Mouse (Mus musculus): ENCODE data around the gene Crb3. TPM values are rescaled to one million over a fixed set of nuclear protein-coding genes. Genes with fewer than 3 reads are reported as not detected.

Crb3 gene
- total RNA-seq, 2 experiments from 2014 or later: not detected

- ATAC-seq (replicated peaks; ENCODE audit: low FRiP score, poor library complexity, severe bottlenecking): no peak
Observed at GRCm38 (mm10) chr17:57102276-57102675, 43.4 kb downstream of the Crb3 start.

GRCm38 (mm10) chr17:57104496-57104895 is 45.6 kb downstream of the Crb3 start:
- ATAC-seq (replicated peaks; ENCODE audit: low FRiP score, poor library complexity, severe bottlenecking): no peak

GRCm38 (mm10) chr17:57105181-57106034 is 46.5 kb downstream of the Crb3 start, which contains the start of gene Tnfsf9:
Tnfsf9 (plus strand) TSS chr17:57105325.
- ATAC-seq (replicated peaks; ENCODE audit: low FRiP score, poor library complexity, severe bottlenecking): no peak

GRCm38 (mm10) chr17:57106035-57106368 is 47.1 kb downstream of the Crb3 start:
- no peak for ATAC-seq (replicated peaks; ENCODE audit: low FRiP score, poor library complexity, severe bottlenecking)

GRCm38 (mm10) chr17:57107064-57107463 is 48.2 kb downstream of the Crb3 start:
- no peak for ATAC-seq (replicated peaks; ENCODE audit: low FRiP score, poor library complexity, severe bottlenecking)

- no peak for ATAC-seq (replicated peaks; ENCODE audit: low FRiP score, poor library complexity, severe bottlenecking)
Observed at GRCm38 (mm10) chr17:57108040-57108665, 49.2 kb downstream of the Crb3 start.

- ATAC-seq (replicated peaks; ENCODE audit: low FRiP score, poor library complexity, severe bottlenecking): no peak
Observed at GRCm38 (mm10) chr17:57108666-57109171, 49.8 kb downstream of the Crb3 start.

- no peak for ATAC-seq (replicated peaks; ENCODE audit: low FRiP score, poor library complexity, severe bottlenecking)
Observed at GRCm38 (mm10) chr17:57110005-57110404, 51.1 kb downstream of the Crb3 start.

GRCm38 (mm10) chr17:57112768-57113474 is 54.0 kb downstream of the Crb3 start:
- no peak for ATAC-seq (replicated peaks; ENCODE audit: low FRiP score, poor library complexity, severe bottlenecking)

Other genes starting within 250 kb of the Crb3 start
- gene Rfx2, start 228.1 kb upstream of the Crb3 start, total RNA-seq (2015; ENCODE audit: low replicate concordance): 101 and 107 TPM in 2 replicates
- gene Rfx2, start 228.1 kb upstream of the Crb3 start, total RNA-seq (2017; ENCODE audit: low replicate concordance): 76.1 and 105 TPM in 2 replicates
- not detected in 2 replicates for gene Acsbg2, start 184.7 kb upstream of the Crb3 start, total RNA-seq (2015; ENCODE audit: low replicate concordance)
- gene Acsbg2, start 184.7 kb upstream of the Crb3 start, total RNA-seq (2017; ENCODE audit: low replicate concordance): not detected in 2 replicates
- gene 1700061G19Rik, start 183.6 kb upstream of the Crb3 start, total RNA-seq (2015; ENCODE audit: low replicate concordance): not detected in 2 replicates
- gene 1700061G19Rik, start 183.6 kb upstream of the Crb3 start, total RNA-seq (2017; ENCODE audit: low replicate concordance): not detected in 2 replicates
- 3.4 and 9.4 TPM in 2 replicates for gene Mllt1, start 123.7 kb upstream of the Crb3 start, total RNA-seq (2015; ENCODE audit: low replicate concordance)
- gene Mllt1, start 123.7 kb upstream of the Crb3 start, total RNA-seq (2017; ENCODE audit: low replicate concordance): 4.4 and 6.4 TPM in 2 replicates
- not detected in 2 replicates for gene Acer1, start 77.0 kb upstream of the Crb3 start, total RNA-seq (2015; ENCODE audit: low replicate concordance)
- gene Acer1, start 77.0 kb upstream of the Crb3 start, total RNA-seq (2017; ENCODE audit: low replicate concordance): not detected in 2 replicates
- 2.2 and 26.8 TPM in 2 replicates for gene Clpp, start 68.8 kb upstream of the Crb3 start, total RNA-seq (2015; ENCODE audit: low replicate concordance)
- 10.8 and 15.7 TPM in 2 replicates for gene Clpp, start 68.8 kb upstream of the Crb3 start, total RNA-seq (2017; ENCODE audit: low replicate concordance)
- not detected in 2 replicates for gene Alkbh7, start 61.8 kb upstream of the Crb3 start, total RNA-seq (2015; ENCODE audit: low replicate concordance)
- gene Alkbh7, start 61.8 kb upstream of the Crb3 start, total RNA-seq (2017; ENCODE audit: low replicate concordance): 6.2 TPM in 1 of 2 replicates, not detected in the other
- not detected in 2 replicates for gene Pspn, start 59.1 kb upstream of the Crb3 start, total RNA-seq (2015; ENCODE audit: low replicate concordance)
- not detected in 2 replicates for gene Pspn, start 59.1 kb upstream of the Crb3 start, total RNA-seq (2017; ENCODE audit: low replicate concordance)
- gene Gtf2f1, start 47.8 kb upstream of the Crb3 start, total RNA-seq (2015; ENCODE audit: low replicate concordance): 57.4 and 61.3 TPM in 2 replicates
- 70.8 and 90.7 TPM in 2 replicates for gene Gtf2f1, start 47.8 kb upstream of the Crb3 start, total RNA-seq (2017; ENCODE audit: low replicate concordance)
- gene Gm17949, start 47.6 kb upstream of the Crb3 start, total RNA-seq (2015; ENCODE audit: low replicate concordance): not detected in 2 replicates
- not detected in 2 replicates for gene Gm17949, start 47.6 kb upstream of the Crb3 start, total RNA-seq (2017; ENCODE audit: low replicate concordance)
- 87.6 and 97.7 TPM in 2 replicates for gene Khsrp, start 27.6 kb upstream of the Crb3 start, total RNA-seq (2015; ENCODE audit: low replicate concordance)
- gene Khsrp, start 27.6 kb upstream of the Crb3 start, total RNA-seq (2017; ENCODE audit: low replicate concordance): 85.6 and 85.9 TPM in 2 replicates
- gene Slc25a41, start 17.5 kb upstream of the Crb3 start, total RNA-seq (2015; ENCODE audit: low replicate concordance): not detected in 2 replicates
- not detected in 2 replicates for gene Slc25a41, start 17.5 kb upstream of the Crb3 start, total RNA-seq (2017; ENCODE audit: low replicate concordance)
- 2.9 and 5.4 TPM in 2 replicates for gene Slc25a23, start 758 bp downstream of the Crb3 start, total RNA-seq (2015; ENCODE audit: low replicate concordance)
- not detected in 2 replicates for gene Slc25a23, start 758 bp downstream of the Crb3 start, total RNA-seq (2017; ENCODE audit: low replicate concordance)
- 6.1 and 12.2 TPM in 2 replicates for gene Dennd1c, start 19.4 kb downstream of the Crb3 start, total RNA-seq (2015; ENCODE audit: low replicate concordance)
- gene Dennd1c, start 19.4 kb downstream of the Crb3 start, total RNA-seq (2017; ENCODE audit: low replicate concordance): 2.6 and 4.5 TPM in 2 replicates
- 1.4 TPM in 1 of 2 replicates, not detected in the other for gene Tubb4a, start 28.7 kb downstream of the Crb3 start, total RNA-seq (2015; ENCODE audit: low replicate concordance)
- gene Tubb4a, start 28.7 kb downstream of the Crb3 start, total RNA-seq (2017; ENCODE audit: low replicate concordance): not detected in 2 replicates
- gene Tnfsf9, start 46.2 kb downstream of the Crb3 start, total RNA-seq (2015; ENCODE audit: low replicate concordance): not detected in 2 replicates
- gene Tnfsf9, start 46.2 kb downstream of the Crb3 start, total RNA-seq (2017; ENCODE audit: low replicate concordance): not detected in 2 replicates
- not detected in 2 replicates for gene Cd70, start 90.7 kb downstream of the Crb3 start, total RNA-seq (2015; ENCODE audit: low replicate concordance)
- not detected in 2 replicates for gene Cd70, start 90.7 kb downstream of the Crb3 start, total RNA-seq (2017; ENCODE audit: low replicate concordance)
- 1.7 and 2.5 TPM in 2 replicates for gene Tnfsf14, start 135.1 kb downstream of the Crb3 start, total RNA-seq (2015; ENCODE audit: low replicate concordance)
- gene Tnfsf14, start 135.1 kb downstream of the Crb3 start, total RNA-seq (2017; ENCODE audit: low replicate concordance): 1.4 TPM in 1 of 2 replicates, not detected in the other
- 128 and 134 TPM in 2 replicates for gene C3, start 169.0 kb downstream of the Crb3 start, total RNA-seq (2015; ENCODE audit: low replicate concordance)
- gene C3, start 169.0 kb downstream of the Crb3 start, total RNA-seq (2017; ENCODE audit: low replicate concordance): 69.4 and 132 TPM in 2 replicates
- gene Gpr108, start 189.3 kb downstream of the Crb3 start, total RNA-seq (2015; ENCODE audit: low replicate concordance): 4.7 and 10.1 TPM in 2 replicates
- 2.8 and 4.4 TPM in 2 replicates for gene Gpr108, start 189.3 kb downstream of the Crb3 start, total RNA-seq (2017; ENCODE audit: low replicate concordance)
- not detected in 2 replicates for gene Trip10, start 190.3 kb downstream of the Crb3 start, total RNA-seq (2015; ENCODE audit: low replicate concordance)
- gene Trip10, start 190.3 kb downstream of the Crb3 start, total RNA-seq (2017; ENCODE audit: low replicate concordance): 7.1 TPM in 1 of 2 replicates, not detected in the other
- gene Vav1, start 220.0 kb downstream of the Crb3 start, total RNA-seq (2015; ENCODE audit: low replicate concordance): 19.1 and 20.1 TPM in 2 replicates
- 19.4 and 44.5 TPM in 2 replicates for gene Vav1, start 220.0 kb downstream of the Crb3 start, total RNA-seq (2017; ENCODE audit: low replicate concordance)